Mouse (Mus musculus) heart, embryonic 11.5 days (tissue): ENCODE results near the gene Anapc5. TPM values are rescaled to one million over a fixed set of nuclear protein-coding genes. Genes with fewer than 3 reads are reported as not detected.

ENCODE experiments used
- ATAC-seq: fragments of 200-750 bp; cut with Nextera tagmentation; replicated peaks from 2 replicates; pipeline ENCODE4 v1.8.0; 2017; ENCODE audit warnings: moderate library complexity; ENCODE audit not compliant: insufficient number of reproducible peaks, low FRiP score, low TSS enrichment
- H3K27ac ChIP-seq: fragments of 300-500 bp; sonication (generic); 2 replicates; pipeline ENCODE4 v1.5.1; 2014; ENCODE audit warnings: mild to moderate bottlenecking, low read depth, low read length
- H3K27me3 ChIP-seq: fragments of 300-500 bp; sonication (generic); 2 replicates; pipeline ENCODE4 v1.6.1; 2014; ENCODE audit warnings: mild to moderate bottlenecking, low read length, mixed read lengths; ENCODE audit not compliant: control insufficient read depth, insufficient read depth
- H3K36me3 ChIP-seq: fragments of 300-500 bp; sonication (generic); 2 replicates; pipeline ENCODE4 v1.6.1; 2014; ENCODE audit warnings: mild to moderate bottlenecking, low read length, moderate library complexity, mixed read lengths; ENCODE audit not compliant: control insufficient read depth, insufficient read depth
- H3K4me1 ChIP-seq: fragments of 300-500 bp; sonication (generic); 2 replicates; pipeline ENCODE4 v1.6.1; 2014; ENCODE audit warnings: low read length; ENCODE audit not compliant: control insufficient read depth, insufficient read depth
- H3K4me2 ChIP-seq: fragments of 300-500 bp; sonication (generic); 2 replicates; pipeline ENCODE4 v1.6.1; 2014; ENCODE audit warnings: mild to moderate bottlenecking, moderate library complexity
- H3K4me3 ChIP-seq: fragments of 300-500 bp; sonication (generic); 2 replicates; pipeline ENCODE4 v1.5.1; 2014; ENCODE audit warnings: low read depth, low read length
- H3K9ac ChIP-seq: fragments of 300-500 bp; sonication (generic); 2 replicates; pipeline ENCODE4 v1.6.1; 2014; ENCODE audit warnings: mild to moderate bottlenecking, low read depth, low read length, moderate library complexity
- H3K9me3 ChIP-seq: fragments of 300-500 bp; sonication (generic); replicated peaks from 2 replicates; pipeline ENCODE4 v1.6.1; 2016; ENCODE audit warnings: low read length; ENCODE audit not compliant: control insufficient read depth
- WGBS: fragments of 180-500 bp; shearing (Covaris S2); extraction: QIAGEN DNeasy Blood & Tissue Kit; methylation state at CpG from one replicate; pipeline ENCODE4 v1.1.7; 2014; ENCODE audit not compliant: insufficient replicate concordance; 5-methylcytosine and 5-hydroxymethylcytosine counted together
- polyA plus RNA-seq: library from polyadenylated mRNA; unstranded; fragments of >200 nt; fragmentation: Nextera tagmentation; extraction: Ambion mirVana; gene quantifications from 2 replicates; pipeline ENCODE4 v1.2.1, GENCODE M21; 2014

Gene Anapc5
- polyA plus RNA-seq, 1 experiment from 2014 or later, result 354 TPM

- WGBS, result 62% methylated on average over 14 of the region's 14 CpGs
- H3K27me3 ChIP-seq, result no peaks in the 10 kb centered on the region
- H3K27ac ChIP-seq, result no peak overlapping the region
- no peak overlapping the region for H3K4me2 ChIP-seq
- H3K9ac ChIP-seq, result no peak overlapping the region
- no peak overlapping the region for H3K4me3 ChIP-seq
- no peaks in the 10 kb centered on the region for H3K36me3 ChIP-seq
- no peak for ATAC-seq
- no peaks in the 10 kb centered on the region for H3K9me3 ChIP-seq
- peaks cover 20% of the 10 kb centered on the region for H3K4me1 ChIP-seq
These were observed 45.4 kb downstream of the Anapc5 start for GRCm38 (mm10) chr5:122775646-122776286.

- Histone ChIP-seq H3K27ac (0 out of 2 replicates have a peak overlapping the region, but pooled peaks have one; percentile 41), H3K36me3 (no peaks in the 10 kb centered on the region), H3K9ac (no peak overlapping the region), H3K4me1 (peaks cover 25% of the 10 kb centered on the region), H3K4me2 (peak overlapping the region; percentile 41), H3K4me3 (no peak overlapping the region), H3K27me3 (no peaks in the 10 kb centered on the region), H3K9me3 (no peaks in the 10 kb centered on the region)
- 0 out of 2 replicates have a peak, but pooled peaks have one; percentile 47 for ATAC-seq
- 50% methylated on average over 28 of the region's 28 CpGs for WGBS
These were observed 46.2 kb downstream of the Anapc5 start for GRCm38 (mm10) chr5:122774743-122775611.

GRCm38 (mm10) chr5:122773756-122774155, 47.4 kb downstream of the Anapc5 start:
- Histone ChIP-seq H3K4me3 (no peak overlapping the region), H3K27ac (no peak overlapping the region), H3K9me3 (no peaks in the 10 kb centered on the region), H3K27me3 (no peaks in the 10 kb centered on the region), H3K4me2 (no peak overlapping the region), H3K9ac (no peak overlapping the region), H3K36me3 (no peaks in the 10 kb centered on the region), H3K4me1 (peaks cover 30% of the 10 kb centered on the region)
- ATAC-seq, result no peak
- WGBS, result 86% methylated on average over 11 of the region's 11 CpGs

GRCm38 (mm10) chr5:122771428-122771827, 49.7 kb downstream of the Anapc5 start:
- Histone ChIP-seq H3K9ac (no peak overlapping the region), H3K27me3 (no peaks in the 10 kb centered on the region), H3K4me3 (no peak overlapping the region), H3K4me2 (no peak overlapping the region), H3K27ac (peak overlapping the region; percentile 73; the same call in 1 of the 2 replicates), H3K4me1 (peaks cover 23% of the 10 kb centered on the region), H3K36me3 (no peaks in the 10 kb centered on the region), H3K9me3 (no peaks in the 10 kb centered on the region)
- 75% methylated on average over 9 of the region's 9 CpGs for WGBS
- no peak for ATAC-seq

GRCm38 (mm10) chr5:122770806-122771261, 50.3 kb downstream of the Anapc5 start:
- Histone ChIP-seq H3K4me1 (peaks cover 23% of the 10 kb centered on the region), H3K9me3 (no peaks in the 10 kb centered on the region), H3K27ac (peak overlapping the region; percentile 73), H3K27me3 (no peaks in the 10 kb centered on the region), H3K36me3 (no peaks in the 10 kb centered on the region), H3K4me3 (no peak overlapping the region), H3K4me2 (no peak overlapping the region), H3K9ac (no peak overlapping the region)
- ATAC-seq, result no peak; the same call in 1 of the 2 replicates
- WGBS, result 57% methylated on average over 10 of the region's 10 CpGs

GRCm38 (mm10) chr5:122770304-122770703, 50.8 kb downstream of the Anapc5 start:
- Histone ChIP-seq H3K36me3 (no peaks in the 10 kb centered on the region), H3K4me1 (peaks cover 23% of the 10 kb centered on the region), H3K27ac (peak overlapping the region; percentile 73), H3K9me3 (no peaks in the 10 kb centered on the region), H3K27me3 (no peaks in the 10 kb centered on the region), H3K4me2 (no peak overlapping the region), H3K9ac (peak overlapping the region; percentile 60; the same call in 1 of the 2 replicates), H3K4me3 (no peak overlapping the region)
- no peak for ATAC-seq
- WGBS, result 64% methylated on average over 7 of the region's 7 CpGs

- Histone ChIP-seq H3K27me3 (no peaks in the 10 kb centered on the region), H3K9me3 (no peaks in the 10 kb centered on the region), H3K27ac (no peak overlapping the region), H3K4me1 (peaks cover 17% of the 10 kb centered on the region), H3K36me3 (no peaks in the 10 kb centered on the region), H3K4me2 (no peak overlapping the region), H3K9ac (no peak overlapping the region), H3K4me3 (no peak overlapping the region)
- ATAC-seq, result no peak
- 71% methylated on average over 15 of the region's 15 CpGs for WGBS
These were observed 52.0 kb downstream of the Anapc5 start for GRCm38 (mm10) chr5:122769101-122769568.

- H3K4me2 ChIP-seq, result no peak overlapping the region
- no peaks in the 10 kb centered on the region for H3K27me3 ChIP-seq
- 90% methylated on average over 11 of the region's 11 CpGs for WGBS
- ATAC-seq, result no peak
- H3K36me3 ChIP-seq, result no peaks in the 10 kb centered on the region
- no peak overlapping the region for H3K9ac ChIP-seq
- no peaks in the 10 kb centered on the region for H3K9me3 ChIP-seq
- peaks cover 27% of the 10 kb centered on the region for H3K4me1 ChIP-seq
- H3K4me3 ChIP-seq, result no peak overlapping the region
- H3K27ac ChIP-seq, result no peak overlapping the region
These were observed 53.9 kb downstream of the Anapc5 start for GRCm38 (mm10) chr5:122767283-122767682.
